Mouse (Mus musculus) effector memory CD4-positive, alpha-beta T cell, adult 7 months (primary cell): ENCODE data around the gene Tmem201. TPM values are rescaled to one million over a fixed set of nuclear protein-coding genes. Genes with fewer than 3 reads are reported as not detected.

Experiments used
- polyA plus RNA-seq: library from polyadenylated mRNA; unstranded; fragments of 100-300 nt; shearing (Covaris generic); gene quantifications from one replicate; pipeline ENCODE4 v1.2.1, GENCODE M21; 2017

The Tmem201 gene
- polyA plus RNA-seq: 17.7 TPM

DNA sequence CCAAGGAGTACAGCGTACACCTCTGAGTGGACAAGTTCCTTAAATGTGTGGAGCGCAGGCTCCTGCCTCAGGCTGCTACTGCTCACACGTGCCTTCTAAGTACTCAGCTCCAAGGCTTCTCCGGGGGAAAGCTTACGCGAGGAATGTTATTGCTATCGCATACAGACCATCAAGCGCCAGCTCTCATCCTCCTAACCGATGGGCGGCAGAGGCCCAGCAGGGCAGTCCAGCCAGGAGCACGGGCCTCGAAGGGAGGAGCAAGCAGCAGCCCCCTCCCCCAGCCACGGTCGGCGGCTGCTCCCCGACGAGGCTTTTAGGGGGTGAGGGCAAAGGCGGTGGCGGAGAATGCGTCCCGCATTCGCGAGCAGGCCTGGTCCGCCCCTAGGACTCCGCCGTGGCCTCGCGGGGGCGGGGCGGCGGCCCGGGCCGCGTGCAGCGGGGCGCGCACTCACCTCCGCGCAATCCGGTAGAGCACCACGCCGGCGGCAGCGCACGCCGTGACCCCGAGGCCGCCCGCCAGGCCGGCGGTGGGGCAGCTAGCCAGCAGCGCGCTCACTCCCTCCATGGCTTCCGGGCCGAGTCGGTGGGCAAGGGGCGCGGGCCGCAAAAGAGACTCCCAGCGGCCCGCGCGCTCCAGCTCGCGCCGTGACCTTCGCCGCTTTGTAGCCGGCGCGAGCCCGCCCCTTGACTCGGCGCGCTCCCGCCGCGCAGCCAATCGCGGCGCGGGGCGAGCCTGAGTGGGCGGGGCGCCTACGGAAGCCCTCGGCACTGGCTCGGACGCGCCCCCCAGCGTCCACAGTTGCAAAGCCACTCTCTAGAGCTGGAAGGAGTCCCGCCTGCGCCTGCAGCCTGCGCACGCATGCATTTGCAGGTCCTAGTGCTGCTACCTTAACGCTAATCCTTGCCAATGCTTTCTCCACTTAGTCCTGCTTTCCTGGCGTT is at the start of gene Tmem201:
Gene Tmem201 (minus strand): TSS at position 662 of the 942 bp plus-strand sequence.

GRCm38 (mm10) chr4:149774094-149774470 is 36.2 kb upstream of the Tmem201 start, which contains the start of gene Slc25a33:
Gene Slc25a33, minus strand, starts transcription at chr4:149774277.

DNA sequence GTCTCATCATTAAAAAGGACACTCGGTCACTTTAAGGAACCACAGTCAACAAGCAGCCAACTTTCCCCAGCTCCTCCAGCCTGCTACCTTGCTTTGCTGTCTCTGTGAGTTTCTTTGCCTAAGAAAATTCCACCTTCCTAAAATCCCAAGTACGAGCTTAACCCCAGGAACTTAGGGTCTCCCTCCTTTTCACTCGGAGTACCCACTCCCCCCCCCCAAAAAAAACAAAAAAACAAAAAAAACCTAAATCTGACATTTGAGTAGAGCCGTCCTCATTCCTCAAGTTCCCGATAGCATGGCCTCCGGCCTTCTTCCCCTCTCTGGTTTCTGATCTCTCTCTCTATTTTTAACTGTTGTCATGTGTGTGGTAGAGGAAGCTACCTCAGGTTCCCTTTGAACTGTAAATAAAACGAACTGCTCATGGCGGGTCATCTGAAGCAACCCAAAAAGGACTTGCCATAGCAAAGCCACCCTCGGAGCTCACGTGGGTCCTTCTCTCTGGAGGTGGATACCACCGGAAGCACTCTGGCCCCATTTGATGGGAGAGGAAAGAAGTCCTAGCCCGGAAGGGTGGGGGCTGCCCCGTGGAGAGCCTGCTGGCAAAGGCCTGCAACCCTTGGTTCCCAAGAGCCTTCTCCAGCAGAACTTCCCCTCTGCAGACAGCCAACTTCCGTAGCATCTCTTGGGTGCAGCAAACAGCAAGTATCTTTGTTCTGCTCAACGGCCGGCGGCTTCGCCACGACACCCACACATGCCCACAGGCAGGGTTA is 35.4 kb downstream of the Tmem201 start, which contains the start of gene Pik3cd:
Gene Pik3cd (minus strand): TSS at position 362 of the 770 bp plus-strand sequence.

Other genes with a start within 250 kb of the Tmem201 start
- 3.5 TPM for gene Ctnnbip1, start 219.8 kb downstream of the Tmem201 start, polyA plus RNA-seq
- gene Clstn1, start 151.6 kb downstream of the Tmem201 start, polyA plus RNA-seq: 26.5 TPM
- 287 TPM for gene Pik3cd, start 35.5 kb downstream of the Tmem201 start, polyA plus RNA-seq
- 10.7 TPM for gene Slc25a33, start 36.2 kb upstream of the Tmem201 start, polyA plus RNA-seq
- 9.4 TPM for gene Spsb1, start 217.0 kb upstream of the Tmem201 start, polyA plus RNA-seq